Mouse (Mus musculus) macrophage (primary cell): Measurements from ENCODE around the gene Dlat. TPM values are rescaled to one million over a fixed set of nuclear protein-coding genes. Genes with fewer than 3 reads are reported as not detected.
A peak's percentile ranks its signal among the peaks of the same experiment; 100 is the strongest.

Experiments
- H3K27ac ChIP-seq: fragments of 350-480 bp; formaldehyde crosslinking; 2 replicates; pipeline ENCODE4 v1.9.0; 2021
- H3K36me3 ChIP-seq: fragments of 350-480 bp; formaldehyde crosslinking; 2 replicates; pipeline ENCODE4 v1.9.0; 2021; ENCODE audit errors: inconsistent target
- H3K4me3 ChIP-seq: fragments of 350-480 bp; formaldehyde crosslinking; 2 replicates; pipeline ENCODE4 v1.9.0; 2021; ENCODE audit errors: inconsistent target
- H3K79me2 ChIP-seq: fragments of 350-480 bp; formaldehyde crosslinking; 2 replicates; pipeline ENCODE4 v1.9.0; 2021; ENCODE audit errors: inconsistent target
- WGBS: methylation state at CpG from one replicate; pipeline ENCODE4 v1.1.7; 2026; ENCODE audit warnings: inconsistent platforms; ENCODE audit not compliant: missing documents; 5-methylcytosine and 5-hydroxymethylcytosine counted together
- polyA plus RNA-seq: library from polyadenylated mRNA; stranded (reverse); fragments of 250-400 nt; gene quantifications from 3 replicates; pipeline ENCODE4 v1.2.4, GENCODE M21; 2018; ENCODE audit warnings: inconsistent platforms

Dlat gene
- polyA plus RNA-seq, 1 experiment from 2014 or later, result 17.0 TPM

DNA sequence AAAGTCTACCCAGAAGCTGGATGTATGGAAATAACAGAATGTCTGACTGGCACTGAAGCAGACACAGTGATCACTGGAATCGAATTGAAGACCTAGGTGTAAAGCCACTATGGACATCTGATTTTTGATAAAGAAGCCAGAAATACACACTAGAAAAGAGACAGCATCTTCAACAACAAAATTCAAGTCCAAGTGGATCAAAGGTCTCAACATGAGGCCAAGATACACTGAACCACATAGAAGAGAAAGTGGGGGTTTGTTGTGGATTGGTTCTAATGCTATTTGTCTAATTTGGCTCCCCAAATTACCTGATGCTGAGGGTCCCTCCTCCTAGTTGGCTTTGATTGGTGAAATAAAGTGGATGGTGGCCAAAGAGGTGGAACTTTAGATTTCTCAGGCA is 19.8 kb upstream of the Dlat start:
- 92% methylated on average over 1 of the region's 1 CpGs for WGBS
- no peaks in the 10 kb centered on the region for H3K36me3 ChIP-seq

GRCm38 (mm10) chr9:50674771-50675170 is 15.2 kb upstream of the Dlat start:
- H3K36me3 ChIP-seq, result no peaks in the 10 kb centered on the region

More for the DNA sequence above, 19.8 kb upstream of the Dlat start:
- Histone ChIP-seq H3K4me3 (no peak overlapping the region), H3K27ac (no peak overlapping the region), H3K79me2 (no peaks in the 10 kb centered on the region)

DNA sequence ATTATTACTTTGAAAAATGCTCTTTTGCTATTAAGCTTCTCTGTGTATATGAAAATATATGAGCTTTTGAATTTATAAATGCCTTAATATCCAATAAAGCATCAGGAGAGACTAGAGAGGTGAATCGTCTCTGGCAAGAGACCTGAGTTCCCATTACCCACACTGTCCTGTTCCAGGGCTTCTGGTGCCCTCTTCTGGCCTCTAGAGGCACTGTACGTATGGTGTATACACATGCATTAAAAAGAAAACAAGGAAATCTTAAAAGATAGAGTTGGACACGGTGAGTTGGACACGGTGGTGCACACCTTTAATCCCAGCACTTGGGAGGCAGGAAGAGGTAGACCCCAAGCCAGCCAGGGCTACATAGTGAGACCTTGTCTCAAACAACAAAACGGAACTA is 11.1 kb upstream of the Dlat start:
- no peak overlapping the region for H3K4me3 ChIP-seq
- 31% methylated on average over 5 of the region's 5 CpGs for WGBS
- no peak overlapping the region for H3K27ac ChIP-seq
- no peaks in the 10 kb centered on the region for H3K36me3 ChIP-seq
- no peaks in the 10 kb centered on the region for H3K79me2 ChIP-seq

More at GRCm38 (mm10) chr9:50674771-50675170, 15.2 kb upstream of the Dlat start:
- Histone ChIP-seq H3K79me2 (no peaks in the 10 kb centered on the region), H3K4me3 (no peak overlapping the region), H3K27ac (no peak overlapping the region)
- 27% methylated on average over 1 of the region's 1 CpGs for WGBS

DNA sequence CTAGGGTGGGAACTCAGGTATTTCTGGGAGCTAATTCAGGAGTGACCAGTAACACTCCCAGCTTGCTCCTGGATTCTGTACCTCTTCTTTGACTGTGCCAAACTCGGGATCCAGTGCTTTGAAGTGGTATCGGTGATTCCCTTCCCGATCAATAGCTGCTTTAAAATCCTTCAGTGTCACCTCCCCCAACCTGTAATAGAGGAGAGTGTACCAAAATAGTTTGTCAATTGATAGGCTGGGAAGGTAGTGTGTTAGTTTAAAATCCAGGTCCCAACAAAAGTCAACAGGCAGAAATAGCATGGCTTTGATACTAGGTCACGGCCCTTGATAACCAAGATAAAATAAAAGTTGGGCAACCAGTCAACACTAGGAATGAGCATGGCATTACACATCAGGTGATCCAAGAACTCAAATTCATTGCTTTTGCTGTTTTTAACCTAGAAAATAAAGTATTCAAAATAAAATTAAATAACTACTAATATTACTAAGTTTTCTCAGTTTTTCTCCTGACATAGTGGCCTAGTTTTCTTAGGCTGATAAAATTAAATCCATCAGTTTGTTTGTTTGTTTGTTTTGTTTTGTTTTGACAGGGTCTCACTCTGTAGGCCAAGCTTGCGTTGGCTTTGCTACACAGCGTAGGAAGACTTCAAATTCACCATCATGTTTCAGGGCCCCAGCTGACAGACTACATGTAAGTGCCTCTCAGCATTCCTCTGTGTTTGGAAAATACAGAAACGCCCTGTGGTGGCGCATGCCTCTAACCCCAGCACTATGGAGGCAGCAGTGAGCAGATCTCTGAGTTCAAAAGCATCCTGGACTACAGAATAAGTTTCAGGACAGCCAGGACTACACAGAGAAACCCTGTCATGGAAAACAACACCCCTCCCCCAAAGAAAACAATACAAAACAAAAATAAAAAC is 8.3 kb upstream of the Dlat start:
- Histone ChIP-seq H3K27ac (no peak overlapping the region), H3K36me3 (no peaks in the 10 kb centered on the region), H3K4me3 (no peak overlapping the region), H3K79me2 (no peaks in the 10 kb centered on the region)
- WGBS, result 81% methylated on average over 8 of the region's 8 CpGs

DNA sequence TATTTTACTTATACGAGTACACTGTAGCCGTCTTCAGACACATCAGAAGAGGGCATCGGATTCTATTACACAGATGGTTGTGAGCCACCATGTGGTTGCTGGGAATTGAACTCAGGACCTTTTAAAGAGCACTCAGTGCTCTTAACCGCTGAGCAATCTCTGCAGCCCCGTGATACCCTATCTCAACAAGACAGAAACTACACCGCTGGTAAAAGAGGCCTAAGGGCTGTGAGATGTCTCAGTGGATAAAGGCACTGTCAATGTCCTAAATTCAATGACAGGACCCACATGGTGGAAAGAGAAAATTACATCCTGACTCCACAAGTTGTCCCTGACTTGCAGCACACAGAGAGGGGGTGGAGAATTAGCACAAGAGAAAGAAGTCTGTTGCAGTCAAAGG is 6.9 kb upstream of the Dlat start:
- WGBS, result 93% methylated on average over 6 of the region's 6 CpGs
- Histone ChIP-seq H3K36me3 (no peaks in the 10 kb centered on the region), H3K79me2 (no peaks in the 10 kb centered on the region), H3K4me3 (no peak overlapping the region), H3K27ac (no peak overlapping the region)

GRCm38 (mm10) chr9:50664826-50665225 is 5.2 kb upstream of the Dlat start:
- H3K4me3 ChIP-seq, result no peak overlapping the region
- WGBS, result 97% methylated on average over 5 of the region's 5 CpGs
- H3K27ac ChIP-seq, result no peak overlapping the region
- H3K79me2 ChIP-seq, result no peaks in the 10 kb centered on the region
- no peaks in the 10 kb centered on the region for H3K36me3 ChIP-seq

- no peaks in the 10 kb centered on the region for H3K36me3 ChIP-seq
- peaks cover 8% of the 10 kb centered on the region; the same call in 1 of the 2 replicates for H3K79me2 ChIP-seq
- peak overlapping the region; percentile 84 for H3K4me3 ChIP-seq
- H3K27ac ChIP-seq, result no peak overlapping the region
- 17% methylated on average over 12 of the region's 12 CpGs for WGBS
Observed at GRCm38 (mm10) chr9:50660431-50660830, 851 bp upstream of the Dlat start.

- H3K79me2 ChIP-seq, result peaks cover 8% of the 10 kb centered on the region; the same call in 1 of the 2 replicates
- peak overlapping the region; percentile 84 for H3K4me3 ChIP-seq
- under 1% methylated on average over 17 of the region's 28 CpGs for WGBS
- H3K27ac ChIP-seq, result 0 out of 2 replicates have a peak overlapping the region, but pooled peaks have one; percentile 8
- no peaks in the 10 kb centered on the region for H3K36me3 ChIP-seq
Observed at GRCm38 (mm10) chr9:50658941-50659388, 615 bp downstream of the Dlat start.

DNA sequence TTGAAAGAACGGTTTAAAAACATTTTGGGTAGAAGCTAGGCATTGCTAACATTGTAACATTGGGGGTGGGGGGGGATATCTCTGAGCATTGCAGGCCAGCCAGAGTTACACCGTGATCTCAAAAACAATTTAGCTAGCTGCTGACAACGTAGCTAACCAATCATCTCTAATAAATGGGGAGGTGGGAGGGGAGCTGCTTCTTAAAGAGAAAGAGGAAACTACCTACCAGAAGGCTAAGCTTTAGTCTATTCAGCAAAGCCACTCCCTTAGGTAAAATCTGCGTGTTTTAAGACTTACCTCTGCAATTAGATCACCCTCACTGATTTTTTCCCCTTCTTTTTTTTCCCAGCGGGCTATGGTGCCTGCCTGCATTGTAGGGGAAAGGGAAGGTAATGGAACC is 1.2 kb downstream of the Dlat start:
- WGBS, result 25% methylated on average over 5 of the region's 5 CpGs
- Histone ChIP-seq H3K27ac (no peak overlapping the region), H3K4me3 (peak overlapping the region; percentile 84)

GRCm38 (mm10) chr9:50650503-50650902 is 9.1 kb downstream of the Dlat start:
- 93% methylated on average over 10 of the region's 10 CpGs for WGBS
- Histone ChIP-seq H3K27ac (no peak overlapping the region), H3K36me3 (peaks cover 72% of the 10 kb centered on the region; the same call in 1 of the 2 replicates), H3K79me2 (no peaks in the 10 kb centered on the region), H3K4me3 (no peak overlapping the region)

More for the DNA sequence above, 1.2 kb downstream of the Dlat start:
- Histone ChIP-seq H3K36me3 (peaks cover 2% of the 10 kb centered on the region; the same call in 1 of the 2 replicates), H3K79me2 (peaks cover 8% of the 10 kb centered on the region; the same call in 1 of the 2 replicates)

- H3K4me3 ChIP-seq, result no peak overlapping the region
- H3K36me3 ChIP-seq, result peaks cover 90% of the 10 kb centered on the region
- 93% methylated on average over 10 of the region's 10 CpGs for WGBS
- H3K79me2 ChIP-seq, result no peaks in the 10 kb centered on the region
- no peak overlapping the region for H3K27ac ChIP-seq
Observed at GRCm38 (mm10) chr9:50646826-50647370, 12.7 kb downstream of the Dlat start.

- Histone ChIP-seq H3K27ac (no peak overlapping the region), H3K79me2 (no peaks in the 10 kb centered on the region), H3K4me3 (no peak overlapping the region), H3K36me3 (peaks cover 34% of the 10 kb centered on the region)
- WGBS, result 95% methylated on average over 11 of the region's 11 CpGs
Observed at GRCm38 (mm10) chr9:50634270-50634669, 25.3 kb downstream of the Dlat start.

DNA sequence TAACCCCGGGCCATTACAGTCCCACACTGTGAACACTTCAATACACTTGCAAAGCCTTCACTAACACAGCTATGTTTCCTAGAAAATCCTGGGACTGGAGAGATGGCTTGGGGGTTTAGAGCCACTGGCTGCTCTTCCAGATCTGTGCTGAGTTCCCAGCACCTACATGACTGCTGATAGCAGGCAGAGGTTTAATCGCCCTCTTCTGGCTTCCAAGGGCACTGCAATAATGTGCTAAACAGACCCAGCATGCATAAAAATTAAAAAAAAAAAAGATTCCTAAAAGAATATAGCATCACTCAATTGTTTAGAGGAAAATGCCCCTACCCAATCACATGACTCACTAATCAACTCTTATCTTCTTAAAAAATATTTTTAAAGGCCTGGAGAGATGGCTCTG is 26.5 kb downstream of the Dlat start:
- H3K27ac ChIP-seq, result no peak overlapping the region
- peaks cover 24% of the 10 kb centered on the region for H3K36me3 ChIP-seq
- 78% methylated on average over 2 of the region's 2 CpGs for WGBS
- H3K4me3 ChIP-seq, result no peak overlapping the region
- no peaks in the 10 kb centered on the region for H3K79me2 ChIP-seq

DNA sequence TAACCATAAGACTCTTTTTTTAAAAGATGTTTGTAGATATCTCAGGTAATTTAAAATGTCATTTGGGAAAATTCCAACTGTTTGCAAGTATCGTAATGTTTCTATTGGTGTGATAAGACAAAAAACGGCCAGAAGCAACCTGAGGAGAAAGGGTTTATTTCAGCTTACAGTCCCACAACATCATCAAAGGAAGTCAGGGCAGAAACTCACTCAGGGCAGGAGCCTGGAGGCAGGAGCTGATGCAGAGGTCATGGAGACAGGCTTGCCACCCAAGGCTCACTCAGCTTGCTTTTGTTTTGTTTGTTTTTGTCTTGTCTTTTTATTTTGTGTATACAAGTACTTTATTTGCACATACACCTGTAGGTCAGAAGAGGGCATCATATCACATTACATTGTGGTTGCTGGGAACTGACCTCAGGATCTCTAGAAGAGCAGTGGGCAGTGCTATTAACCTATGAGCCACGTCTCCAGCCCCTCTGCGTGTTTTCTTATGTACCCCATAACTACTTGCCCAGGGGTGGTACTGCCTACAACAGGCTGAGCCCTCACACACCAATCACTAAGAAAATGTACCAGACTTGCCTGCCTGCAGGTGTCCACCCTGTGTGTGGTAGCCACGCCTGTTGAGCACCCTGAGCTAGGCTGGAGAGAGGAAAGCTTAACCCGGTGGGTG is 27.4 kb downstream of the Dlat start:
- H3K79me2 ChIP-seq, result no peaks in the 10 kb centered on the region
- 87% methylated on average over 6 of the region's 6 CpGs for WGBS
- H3K4me3 ChIP-seq, result no peak overlapping the region

More for the DNA sequence above, 27.4 kb downstream of the Dlat start:
- H3K36me3 ChIP-seq, result peaks cover 17% of the 10 kb centered on the region
- H3K27ac ChIP-seq, result no peak overlapping the region
